ENCODE assay signal across 19 mouse cellular contexts in genomic region chr8:124526261-124526660, GRCm38 (mm10). TPM values are rescaled to one million over a fixed set of nuclear protein-coding genes. Genes with fewer than 3 reads are reported as not detected.
"Had no signal": no experiment of that assay in that cellular context is flagged by ENCODE, and none has a peak within 500 bp of the region (broad histone marks: within the 10 kb centered on the region; RNA-seq: fewer than 3 reads in every experiment).

No protein-coding gene starts in this region.

- H3K27ac ChIP-seq: limb, embryonic 12.5 days; limb, embryonic 15.5 days; liver, embryonic 14.5 days had no signal

- H3K4me3 ChIP-seq: limb, embryonic 12.5 days; limb, embryonic 15.5 days had no signal

- DNase-seq: kidney, adult 18-20 months; kidney, adult 9 months; kidney, postnatal 14 days; kidney, postnatal 4 days; left cerebral cortex, postnatal 4 days; liver, postnatal 0 days; midbrain, embryonic 14.5 days; thymus, adult 18-20 months; thymus, postnatal 36 days had no signal

RNA-seq across cellular contexts. Expression of gene Agt, which starts 43.2 kb away (rescaled TPM):
- total RNA-seq: megakaryocyte progenitor cell, adult 5-6 weeks; megakaryocyte-erythroid progenitor cell, adult 5-6 weeks had no signal
- polyA plus RNA-seq: limb, embryonic 12.5 days; midbrain, embryonic 11.5 days had no signal

RNA-seq across cellular contexts. Expression of gene Capn9, which starts 49.6 kb away (rescaled TPM):
- total RNA-seq: left cerebral cortex, postnatal 14 days; megakaryocyte progenitor cell, adult 5-6 weeks; megakaryocyte-erythroid progenitor cell, adult 5-6 weeks had no signal
- polyA plus RNA-seq: kidney, embryonic 16.5 days; limb, embryonic 12.5 days; liver, embryonic 11.5 days; liver, embryonic 14.5 days; liver, postnatal 0 days; midbrain, embryonic 11.5 days; neural tube, embryonic 11.5 days had no signal
